Mouse (Mus musculus) neural tube, embryonic 10.5 days (tissue): ENCODE measurements at regions not wholly inside any gene's neighbourhood (a gene's known extent, or its start where the extent isn't known, plus 50 kb on each side); places are given as distances from the start of the nearest gene placed in this dataset.

ENCODE experiments used
- DNase-seq: peaks from one replicate; pipeline ENCODE4 v3.0.0-alpha.2; 2017; ENCODE audit warnings: low spot score; ENCODE audit errors: extremely low spot score

- no peak for DNase-seq
Observed at GRCm38 (mm10) chr14:31944682-31945081, 84.1 kb upstream of the Galnt15 start.

GRCm38 (mm10) chr14:31945125-31945524 lies 83.7 kb upstream of the Galnt15 start:
- no peak for DNase-seq

- DNase-seq, result no peak
Observed at GRCm38 (mm10) chr14:31946032-31946431, 82.8 kb upstream of the Galnt15 start.

- DNase-seq, result no peak
Observed at GRCm38 (mm10) chr14:31947246-31947645, 81.5 kb upstream of the Galnt15 start.

- DNase-seq, result no peak
Observed at GRCm38 (mm10) chr14:31951894-31952293, 76.9 kb upstream of the Galnt15 start.

GRCm38 (mm10) chr14:31953783-31954182 lies 75.0 kb upstream of the Galnt15 start:
- DNase-seq, result no peak

- DNase-seq, result peak; percentile 78
Observed at GRCm38 (mm10) chr14:31954945-31955344, 73.8 kb upstream of the Galnt15 start.

GRCm38 (mm10) chr14:31957211-31957638 lies 71.6 kb upstream of the Galnt15 start:
- no peak for DNase-seq

- DNase-seq, result no peak
Observed at GRCm38 (mm10) chr14:31960201-31960854, 68.5 kb upstream of the Galnt15 start.

- no peak for DNase-seq
Observed at GRCm38 (mm10) chr14:31961442-31961841, 67.3 kb upstream of the Galnt15 start.

- DNase-seq, result no peak
Observed at GRCm38 (mm10) chr14:31963131-31963911, 65.5 kb upstream of the Galnt15 start.

- DNase-seq, result no peak
Observed at GRCm38 (mm10) chr14:31964076-31964475, 64.7 kb upstream of the Galnt15 start.

GRCm38 (mm10) chr14:31964831-31965230 lies 64.0 kb upstream of the Galnt15 start:
- DNase-seq, result no peak

- no peak for DNase-seq
Observed at GRCm38 (mm10) chr14:31969531-31969930, 59.3 kb upstream of the Galnt15 start.

GRCm38 (mm10) chr14:31970245-31970830 lies 58.5 kb upstream of the Galnt15 start:
- no peak for DNase-seq

- no peak for DNase-seq
Observed at GRCm38 (mm10) chr14:31970851-31971250, 57.9 kb upstream of the Galnt15 start.

GRCm38 (mm10) chr14:31973702-31974101 lies 55.1 kb upstream of the Galnt15 start:
- no peak for DNase-seq

- DNase-seq, result no peak
Observed at GRCm38 (mm10) chr14:31978196-31978595, 50.6 kb upstream of the Galnt15 start.

- no peak for DNase-seq
Observed at GRCm38 (mm10) chr14:31978690-31979089, 50.1 kb upstream of the Galnt15 start.
